Mouse (Mus musculus): Measurements from ENCODE around the gene Gm5741.

GRCm38 (mm10) chr8:85096850-85097249 lies 29.1 kb upstream of the Gm5741 start:
- no peak for TF ChIP-seq CTCF (IDR thresholded peaks at IDR 0.05; ENCODE audit: low read depth, low read length)
- no peak for TF ChIP-seq POLR2A (IDR thresholded peaks at IDR 0.05; ENCODE audit: insufficient read depth, low read length)
- TF ChIP-seq EP300 (IDR thresholded peaks at IDR 0.05; ENCODE audit: insufficient read depth, low read depth, low read length): no peak
